Mouse (Mus musculus): Measurements from ENCODE around the gene Bicc1. TPM values are rescaled to one million over a fixed set of nuclear protein-coding genes. Genes with fewer than 3 reads are reported as not detected.
"Not testable (repeated sequence)": the region's sequence is repeated elsewhere in the genome, so short reads cannot be mapped to it uniquely, and the experiment has no call there.

Gene Bicc1
- polyA plus RNA-seq, 1 experiment from 2014 or later: 6.4 TPM

DNA sequence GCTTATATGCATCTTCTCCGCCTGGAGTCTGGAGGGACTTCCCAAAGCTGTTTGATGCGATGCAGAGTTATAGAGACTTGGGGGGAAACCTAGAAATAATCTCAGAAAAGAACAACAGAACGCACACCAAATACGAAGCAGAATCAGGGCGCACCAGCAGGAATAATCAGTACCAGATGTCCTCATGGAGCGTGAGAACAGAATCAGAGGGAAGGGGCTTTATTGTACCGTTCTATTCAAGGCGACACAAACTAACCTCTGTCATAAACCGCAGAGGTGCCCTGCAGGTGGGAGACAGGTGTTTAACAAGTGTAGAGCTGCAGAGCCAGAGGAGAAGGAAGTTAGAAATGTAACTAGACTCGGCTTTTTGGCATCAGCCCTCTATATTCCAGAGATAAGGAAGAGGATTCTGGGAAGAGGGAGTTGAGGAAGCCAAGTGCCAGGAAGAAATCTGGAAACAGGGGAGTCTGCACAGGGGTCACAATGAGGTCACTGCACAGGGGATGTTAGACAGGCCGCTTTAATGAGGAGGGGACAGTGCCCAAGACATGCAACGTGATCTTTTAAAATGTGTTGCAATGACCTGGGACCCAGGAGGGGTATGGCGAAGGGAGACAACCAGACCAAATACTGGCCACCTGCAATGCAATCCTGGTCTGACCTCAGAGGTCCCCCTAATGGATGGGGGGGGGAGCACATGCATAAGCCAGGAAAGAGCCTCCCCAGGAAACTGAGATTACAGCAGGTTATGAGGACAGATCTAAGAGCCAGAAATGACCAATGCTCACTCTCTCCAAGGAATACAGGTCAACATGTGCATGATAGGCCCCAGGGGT, 190.4 kb downstream of the Bicc1 start:
- Histone ChIP-seq H3K36me3 (ENCODE audit: control insufficient read depth, insufficient read depth) (no peaks in the 10 kb centered on the region), H3K4me2 (replicated peaks; ENCODE audit: low read depth) (no peak overlapping the region), H3K4me3 (ENCODE audit: low read depth, low read length) (no peak overlapping the region), H3K4me1 (replicated peaks; ENCODE audit: control insufficient read depth, insufficient read depth, low read length) (no peaks in the 10 kb centered on the region), H3K9me3 (ENCODE audit: control insufficient read depth) (no peaks in the 10 kb centered on the region), H3K27ac (ENCODE audit: low read depth, low read length) (no peak overlapping the region), H3K27me3 (replicated peaks; ENCODE audit: control insufficient read depth, insufficient read depth, low read length) (no peaks in the 10 kb centered on the region), H3K9ac (ENCODE audit: low read depth, low read length) (no peak overlapping the region)
- TF ChIP-seq CTCF (IDR thresholded peaks at IDR 0.05; ENCODE audit: low read depth): no peak
- ATAC-seq: no peak
- 77% methylated on average over 13 of the region's 13 CpGs for WGBS

DNA sequence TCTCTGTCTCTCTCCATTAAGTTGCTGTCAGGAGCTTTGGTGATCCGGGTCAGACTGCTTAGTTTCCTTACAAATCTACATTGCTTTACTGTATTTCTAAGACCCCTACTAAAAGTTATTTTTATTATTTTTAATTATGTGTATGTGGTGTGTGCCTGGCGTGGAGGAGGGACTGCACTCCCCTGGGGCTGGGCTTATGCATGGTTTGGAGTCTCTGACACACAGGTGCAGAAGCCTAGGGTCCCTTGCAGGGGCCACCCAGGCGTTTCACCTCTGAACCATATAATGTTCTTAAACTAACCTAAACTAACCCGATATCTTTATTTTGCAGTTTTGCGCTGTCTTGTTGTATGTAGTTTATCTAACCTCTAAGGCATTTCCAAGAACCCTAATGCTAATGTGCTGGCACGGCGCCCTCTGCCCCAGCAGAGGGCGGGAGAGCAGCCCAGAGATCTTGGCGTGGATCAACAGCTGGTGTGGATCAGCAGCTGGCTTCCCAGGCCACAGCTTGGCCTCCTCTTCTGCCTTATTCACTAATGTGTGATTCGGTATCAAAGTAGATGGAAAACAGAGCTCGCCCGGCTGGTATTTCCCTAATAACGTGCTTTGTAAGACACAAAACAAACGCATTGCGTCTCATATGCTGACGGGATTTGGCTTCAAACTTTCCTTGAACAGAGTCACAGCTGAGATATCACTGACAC, 192.7 kb downstream of the Bicc1 start:
- Histone ChIP-seq H3K4me2 (replicated peaks; ENCODE audit: low read depth) (no peak overlapping the region), H3K9me3 (ENCODE audit: control insufficient read depth) (no peaks in the 10 kb centered on the region), H3K27ac (ENCODE audit: low read depth, low read length) (no peak overlapping the region), H3K36me3 (ENCODE audit: control insufficient read depth, insufficient read depth) (no peaks in the 10 kb centered on the region), H3K4me1 (replicated peaks; ENCODE audit: control insufficient read depth, insufficient read depth, low read length) (no peaks in the 10 kb centered on the region), H3K4me3 (ENCODE audit: low read depth, low read length) (no peak overlapping the region), H3K9ac (ENCODE audit: low read depth, low read length) (no peak overlapping the region), H3K27me3 (replicated peaks; ENCODE audit: control insufficient read depth, insufficient read depth, low read length) (no peaks in the 10 kb centered on the region)
- no peak for ATAC-seq
- WGBS: 65% methylated on average over 16 of the region's 16 CpGs
- peak; percentile 33 for TF ChIP-seq CTCF (IDR thresholded peaks at IDR 0.05; ENCODE audit: low read depth)

DNA sequence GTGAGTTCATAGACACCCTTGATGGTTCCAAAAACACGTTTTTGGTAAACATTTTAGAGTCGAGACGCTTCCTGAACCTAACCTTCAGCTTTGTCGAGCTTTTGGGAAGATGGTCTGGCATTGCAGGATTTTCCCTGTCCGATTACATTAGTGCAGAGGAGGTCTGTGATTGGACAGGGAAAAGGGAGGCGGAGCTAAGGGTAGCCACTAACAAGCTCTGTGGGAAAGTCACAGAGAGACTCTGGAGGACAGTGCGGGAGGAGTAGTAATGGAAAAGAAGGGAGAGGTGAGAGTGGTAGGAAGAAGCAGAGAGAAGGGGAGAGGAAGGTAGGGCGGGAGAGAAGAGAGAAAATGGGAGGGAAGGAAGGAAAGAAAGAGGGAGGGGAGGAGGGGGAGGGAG, 194.8 kb downstream of the Bicc1 start:
- H3K27ac ChIP-seq (ENCODE audit: low read depth, low read length): no peak overlapping the region
- no peak for ATAC-seq
- no peak overlapping the region for H3K4me2 ChIP-seq (replicated peaks; ENCODE audit: low read depth)
- 44% methylated on average over 8 of the region's 8 CpGs for WGBS
- no peak overlapping the region for H3K4me3 ChIP-seq (ENCODE audit: low read depth, low read length)
- no peaks in the 10 kb centered on the region for H3K36me3 ChIP-seq (ENCODE audit: control insufficient read depth, insufficient read depth)
- no peaks in the 10 kb centered on the region for H3K27me3 ChIP-seq (replicated peaks; ENCODE audit: control insufficient read depth, insufficient read depth, low read length)
- H3K9ac ChIP-seq (ENCODE audit: low read depth, low read length): no peak overlapping the region
- no peaks in the 10 kb centered on the region for H3K9me3 ChIP-seq (ENCODE audit: control insufficient read depth)
- TF ChIP-seq CTCF (IDR thresholded peaks at IDR 0.05; ENCODE audit: low read depth): no peak
- H3K4me1 ChIP-seq (replicated peaks; ENCODE audit: control insufficient read depth, insufficient read depth, low read length): no peaks in the 10 kb centered on the region

DNA sequence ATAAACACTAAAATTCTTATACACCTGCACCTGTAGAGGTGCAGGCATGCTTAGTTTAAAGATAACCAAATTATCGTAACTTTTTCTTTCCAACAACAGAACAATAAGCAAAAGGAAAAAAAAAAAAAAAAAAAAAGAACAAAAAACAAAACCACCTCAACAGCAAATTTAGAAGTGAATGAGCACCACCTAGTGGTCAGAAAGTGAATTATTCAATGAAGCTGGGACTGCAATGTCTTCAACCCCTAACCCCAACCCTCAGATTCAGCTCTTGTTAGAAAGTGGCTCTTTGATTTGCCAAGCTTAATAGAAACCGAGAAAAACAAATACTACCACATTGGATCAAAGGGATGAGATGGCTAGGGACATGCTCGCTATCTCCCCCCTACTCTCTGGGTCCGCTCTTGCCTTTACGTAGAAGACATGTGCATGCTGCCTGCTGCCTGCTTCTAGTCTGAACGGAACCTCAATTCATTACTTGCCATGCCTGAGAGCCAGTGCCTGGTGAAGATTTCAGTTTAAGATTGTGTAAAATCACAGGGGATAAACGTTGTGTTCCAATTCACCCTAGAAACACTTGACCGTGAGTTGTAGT, 195.8 kb downstream of the Bicc1 start:
- Histone ChIP-seq H3K27me3 (replicated peaks; ENCODE audit: control insufficient read depth, insufficient read depth, low read length) (no peaks in the 10 kb centered on the region), H3K9ac (ENCODE audit: low read depth, low read length) (no peak overlapping the region), H3K4me3 (ENCODE audit: low read depth, low read length) (no peak overlapping the region), H3K4me2 (replicated peaks; ENCODE audit: low read depth) (no peak overlapping the region), H3K9me3 (ENCODE audit: control insufficient read depth) (no peaks in the 10 kb centered on the region), H3K4me1 (replicated peaks; ENCODE audit: control insufficient read depth, insufficient read depth, low read length) (no peaks in the 10 kb centered on the region), H3K27ac (ENCODE audit: low read depth, low read length) (no peak overlapping the region), H3K36me3 (ENCODE audit: control insufficient read depth, insufficient read depth) (no peaks in the 10 kb centered on the region)
- WGBS: 53% methylated on average over 8 of the region's 8 CpGs
- ATAC-seq: no peak
- peak; percentile 73 for TF ChIP-seq CTCF (IDR thresholded peaks at IDR 0.05; ENCODE audit: low read depth)

DNA sequence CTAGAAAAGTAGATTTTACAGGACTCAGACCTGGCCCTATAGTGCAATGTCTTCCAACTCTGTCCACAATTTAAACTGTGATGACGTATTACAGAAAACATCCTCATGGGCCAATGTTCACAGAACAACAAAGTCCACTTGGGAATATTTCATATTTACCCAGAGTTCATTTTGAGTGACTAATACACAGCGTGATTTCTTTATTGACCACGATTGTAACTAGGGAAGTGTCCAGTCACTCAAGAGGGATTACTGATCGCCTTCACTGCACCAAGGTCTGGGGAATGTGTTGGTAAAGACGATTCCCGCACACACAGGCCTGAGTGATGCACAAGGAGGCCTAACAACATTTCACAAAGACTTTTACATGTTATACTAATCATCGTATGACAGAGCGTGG, 197.9 kb downstream of the Bicc1 start:
- no peak overlapping the region for H3K9ac ChIP-seq (ENCODE audit: low read depth, low read length)
- ATAC-seq: no peak
- no peaks in the 10 kb centered on the region for H3K36me3 ChIP-seq (ENCODE audit: control insufficient read depth, insufficient read depth)
- H3K27me3 ChIP-seq (replicated peaks; ENCODE audit: control insufficient read depth, insufficient read depth, low read length): no peaks in the 10 kb centered on the region
- no peaks in the 10 kb centered on the region for H3K4me1 ChIP-seq (replicated peaks; ENCODE audit: control insufficient read depth, insufficient read depth, low read length)
- no peak overlapping the region for H3K4me3 ChIP-seq (ENCODE audit: low read depth, low read length)
- H3K9me3 ChIP-seq (ENCODE audit: control insufficient read depth): no peaks in the 10 kb centered on the region
- no peak for TF ChIP-seq CTCF (IDR thresholded peaks at IDR 0.05; ENCODE audit: low read depth)
- H3K27ac ChIP-seq (ENCODE audit: low read depth, low read length): no peak overlapping the region
- WGBS: 82% methylated on average over 8 of the region's 8 CpGs
- H3K4me2 ChIP-seq (replicated peaks; ENCODE audit: low read depth): no peak overlapping the region

DNA sequence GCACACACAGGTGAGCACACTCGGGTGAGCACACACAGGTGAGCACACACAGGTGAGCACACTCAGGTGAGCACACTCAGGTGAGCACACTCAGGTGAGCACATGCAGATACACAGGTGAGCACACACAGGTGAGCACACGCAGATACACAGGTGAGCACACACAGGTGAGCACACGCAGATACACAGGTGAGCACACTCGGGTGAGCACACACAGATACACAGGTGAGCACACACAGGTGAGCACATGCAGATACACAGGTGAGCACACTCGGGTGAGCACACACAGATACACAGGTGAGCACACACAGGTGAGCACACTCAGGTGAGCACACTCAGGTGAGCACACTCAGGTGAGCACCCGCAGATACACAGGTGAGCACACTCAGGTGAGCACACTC, 199.1 kb downstream of the Bicc1 start:
- H3K4me3 ChIP-seq (ENCODE audit: low read depth, low read length); H3K36me3 ChIP-seq (ENCODE audit: control insufficient read depth, insufficient read depth); H3K27me3 ChIP-seq (replicated peaks; ENCODE audit: control insufficient read depth, insufficient read depth, low read length); H3K4me2 ChIP-seq (replicated peaks; ENCODE audit: low read depth); H3K9me3 ChIP-seq (ENCODE audit: control insufficient read depth); H3K27ac ChIP-seq (ENCODE audit: low read depth, low read length); H3K9ac ChIP-seq (ENCODE audit: low read depth, low read length); ATAC-seq; H3K4me1 ChIP-seq (replicated peaks; ENCODE audit: control insufficient read depth, insufficient read depth, low read length): not testable (repeated sequence)
- WGBS: 95% methylated on average over 6 of the region's 6 CpGs

Measured in intestine, postnatal 0 days (tissue).